Mouse (Mus musculus) C2C12 (cell line): ENCODE data around the gene S100a6. TPM values are rescaled to one million over a fixed set of nuclear protein-coding genes. Genes with fewer than 3 reads are reported as not detected.

Source experiments
- H3K27me3 ChIP-seq: one replicate; pipeline ENCODE4 v1.6.1; 2011; ENCODE audit not compliant: control insufficient read depth, insufficient read depth, insufficient read length
- H3K36me3 ChIP-seq: one replicate; pipeline ENCODE4 v1.6.1; 2011; ENCODE audit not compliant: control insufficient read depth, insufficient read depth
- H3K4me3 ChIP-seq: one replicate; pipeline ENCODE4 v1.5.1; 2011; ENCODE audit warnings: mild to moderate bottlenecking, control low read depth; ENCODE audit not compliant: poor library complexity, insufficient read depth, severe bottlenecking
- H3K79me2 ChIP-seq: one replicate; pipeline ENCODE4 v1.6.1; 2011; ENCODE audit not compliant: control insufficient read depth, insufficient read depth
- H3K79me3 ChIP-seq: one replicate; pipeline ENCODE4 v1.6.1; 2011; ENCODE audit warnings: low read depth, control low read depth
- H3ac ChIP-seq: one replicate; pipeline ENCODE3; 2011; ENCODE audit warnings: low read depth; ENCODE audit not compliant: control insufficient read depth, insufficient read length
- CEBPB ChIP-seq: IDR thresholded peaks from one replicate; pipeline ENCODE4 v1.6.1; 2011; ENCODE audit warnings: low read depth, mild to moderate bottlenecking, control low read depth, moderate library complexity
- CTCF ChIP-seq: IDR thresholded peaks from one replicate; pipeline ENCODE4 v1.5.1; 2011; ENCODE audit not compliant: control insufficient read depth, insufficient read depth, insufficient read length
- FOSL1 ChIP-seq: IDR thresholded peaks from one replicate; pipeline ENCODE4 v1.8.0; 2011; ENCODE audit warnings: mild to moderate bottlenecking, low read length; ENCODE audit not compliant: poor library complexity, insufficient read depth, severe bottlenecking
- MAX ChIP-seq: IDR thresholded peaks from one replicate; pipeline ENCODE4 v1.6.1; 2011; ENCODE audit warnings: mild to moderate bottlenecking, control low read depth
- MYOD1 ChIP-seq: IDR thresholded peaks from one replicate; pipeline ENCODE4 v1.6.1; 2011; ENCODE audit warnings: low read depth; ENCODE audit not compliant: control insufficient read depth, insufficient read length
- MYOG ChIP-seq: IDR thresholded peaks from one replicate; pipeline ENCODE4 v1.6.1; 2011; ENCODE audit not compliant: control insufficient read depth, insufficient read length; ENCODE audit errors: extremely low read depth
- USF1 ChIP-seq: IDR thresholded peaks from one replicate; pipeline ENCODE4 v1.6.1; 2011; ENCODE audit warnings: low read depth, mild to moderate bottlenecking, control low read depth, moderate library complexity
- polyA plus RNA-seq: library from polyadenylated mRNA; unstranded; fragments of >200 nt; fragmentation: generic; extraction: Trizol; gene quantifications from one replicate; pipeline ENCODE4 v1.2.1, GENCODE M21; 2012; ENCODE audit warnings: missing spikeins

S100a6 gene
- polyA plus RNA-seq, 1 experiment = 4,076 TPM

GRCm38 (mm10) chr3:90582156-90582555, 30.5 kb upstream of the S100a6 start:
- TF ChIP-seq FOSL1 = no peak
- H3ac ChIP-seq = no peak overlapping the region
- no peaks in the 10 kb centered on the region for H3K79me2 ChIP-seq
- no peak overlapping the region for H3K4me3 ChIP-seq
- H3K79me3 ChIP-seq = no peaks in the 10 kb centered on the region
- no peaks in the 10 kb centered on the region for H3K36me3 ChIP-seq
- no peaks in the 10 kb centered on the region for H3K27me3 ChIP-seq

GRCm38 (mm10) chr3:90582556-90582955, 30.1 kb upstream of the S100a6 start:
- no peaks in the 10 kb centered on the region for H3K79me2 ChIP-seq
- H3K36me3 ChIP-seq = no peaks in the 10 kb centered on the region
- H3K79me3 ChIP-seq = no peaks in the 10 kb centered on the region
- TF ChIP-seq CTCF (no peak), MYOG (no peak), MYOD1 (no peak), FOSL1 (no peak), MAX (no peak), CEBPB (no peak), USF1 (no peak)
- H3K27me3 ChIP-seq = no peaks in the 10 kb centered on the region
- no peak overlapping the region for H3K4me3 ChIP-seq
- H3ac ChIP-seq = no peak overlapping the region

- Histone ChIP-seq H3K4me3 (no peak overlapping the region), H3K36me3 (no peaks in the 10 kb centered on the region), H3K79me2 (no peaks in the 10 kb centered on the region), H3K27me3 (no peaks in the 10 kb centered on the region), H3ac (no peak overlapping the region), H3K79me3 (no peaks in the 10 kb centered on the region)
- TF ChIP-seq MYOG (no peak), CTCF (no peak), MYOD1 (no peak), CEBPB (no peak), MAX (no peak), FOSL1 (no peak), USF1 (no peak)
These were observed 28.8 kb upstream of the S100a6 start for GRCm38 (mm10) chr3:90583893-90584292.

- Histone ChIP-seq H3K4me3 (no peak overlapping the region), H3K79me3 (no peaks in the 10 kb centered on the region), H3K27me3 (no peaks in the 10 kb centered on the region), H3K79me2 (no peaks in the 10 kb centered on the region), H3K36me3 (no peaks in the 10 kb centered on the region), H3ac (no peak overlapping the region)
- TF ChIP-seq MYOG (no peak), CEBPB (no peak), USF1 (no peak), MAX (peak; percentile 71), CTCF (peak; percentile 65), MYOD1 (peak; percentile 68), FOSL1 (peak; percentile 67)
These were observed 27.1 kb upstream of the S100a6 start for GRCm38 (mm10) chr3:90585595-90585994.

- H3K79me3 ChIP-seq = no peaks in the 10 kb centered on the region
- no peak for TF ChIP-seq MYOG
- no peak for TF ChIP-seq CEBPB
- TF ChIP-seq CTCF = no peak
- TF ChIP-seq MYOD1 = no peak
- peak; percentile 65 for TF ChIP-seq MAX
- no peak for TF ChIP-seq USF1
- peak overlapping the region; percentile 38 for H3ac ChIP-seq
- H3K36me3 ChIP-seq = no peaks in the 10 kb centered on the region
- no peak overlapping the region for H3K4me3 ChIP-seq
- H3K27me3 ChIP-seq = no peaks in the 10 kb centered on the region
- no peaks in the 10 kb centered on the region for H3K79me2 ChIP-seq
These were observed 26.6 kb upstream of the S100a6 start for GRCm38 (mm10) chr3:90586016-90586643.

- Histone ChIP-seq H3ac (peak overlapping the region; percentile 48), H3K4me3 (no peak overlapping the region), H3K79me2 (no peaks in the 10 kb centered on the region), H3K27me3 (no peaks in the 10 kb centered on the region), H3K79me3 (no peaks in the 10 kb centered on the region), H3K36me3 (no peaks in the 10 kb centered on the region)
- TF ChIP-seq MYOG (no peak), MAX (peak; percentile 47), MYOD1 (peak; percentile 79), CTCF (no peak), USF1 (no peak), CEBPB (no peak), FOSL1 (peak; percentile 93)
These were observed 25.8 kb upstream of the S100a6 start for GRCm38 (mm10) chr3:90586906-90587305.
